Comparison of ENCODE assay signal across 9 mouse cellular contexts in genomic region chr10:76642628-76643434, GRCm38 (mm10). TPM values are rescaled to one million over a fixed set of nuclear protein-coding genes. Genes with fewer than 3 reads are reported as not detected.
A peak's percentile ranks its signal among the peaks of the same experiment; 100 is the strongest.
DNase-seq lines count a peak whose midpoint lies in the region; TF ChIP-seq lines count a peak whose summit lies in the region.
"Had no signal": no experiment of that assay in that cellular context is flagged by ENCODE, and none has a peak within 500 bp of the region (broad histone marks: within the 10 kb centered on the region; RNA-seq: fewer than 3 reads in every experiment).

No protein-coding gene starts in this region.

- peak; percentile 71 for DNase-seq in kidney, postnatal 10 days
- DNase-seq in kidney, postnatal 25 days: no peak
- peak; percentile 65 for DNase-seq in heart, postnatal 4 days
- peak; percentile 64 for DNase-seq in right cerebral cortex, postnatal 25 days
- no peak for DNase-seq in cerebellum, adult 11 months
- no peak for DNase-seq in cerebellum, adult 9-10 months
- no peak for DNase-seq in layer of hippocampus, adult 8-10 months (ENCODE audit: low spot score in 2 of 2)

- no peak overlapping the region for H3K4me3 ChIP-seq in embryonic fibroblast, embryonic 13.5 days (ENCODE audit: insufficient read depth, low read length)

- 0 out of 2 replicates have a peak, but pooled peaks cover 7% of the 10 kb centered on the region for H3K4me1 ChIP-seq in embryonic fibroblast, embryonic 13.5 days (ENCODE audit: control insufficient read depth, insufficient read depth, low read length)

- no peak for TF ChIP-seq CTCF in embryonic fibroblast, embryonic 13.5 days (IDR thresholded peaks at IDR 0.05; ENCODE audit: borderline replicate concordance, insufficient read depth, low read length)

- H3K27ac ChIP-seq in embryonic fibroblast, embryonic 13.5 days (ENCODE audit: insufficient read depth, low read length): peak overlapping the region; percentile 89

- no peak for TF ChIP-seq POLR2A in embryonic fibroblast, embryonic 13.5 days (IDR thresholded peaks at IDR 0.05; ENCODE audit: low read depth, low read length)

RNA-seq across cellular contexts. Expression of gene Col6a2, which starts 19.4 kb away (rescaled TPM):
- 476 and 628 TPM in 2 replicates for polyA plus RNA-seq in embryonic fibroblast, embryonic 13.5 days (2011; ENCODE audit: insufficient read length, low read depth, missing spikeins)
- 100 to 1,000 TPM; 201 to 217 TPM for total RNA-seq in heart, postnatal 4 days (2021)
- 1 to 10 TPM; 6.6 to 8.4 (median 7.7) TPM for total RNA-seq in layer of hippocampus, adult 8-10 months (2022)
- total RNA-seq: MEL had no signal

Comparison
In these comparisons a context has a peak if more than half of its experiments do, and no peak if none do; other contexts are left out.
1. DNase-seq: peak in kidney, postnatal 10 days (single experiment), heart, postnatal 4 days (single experiment) and right cerebral cortex, postnatal 25 days (single experiment); none in kidney, postnatal 25 days (0 of 2), cerebellum, adult 11 months (single experiment), cerebellum, adult 9-10 months (single experiment) and layer of hippocampus, adult 8-10 months (0 of 2).
2. RNA of gene Col6a2, which starts 19.4 kb away (total RNA-seq): 201 to 217 TPM in heart, postnatal 4 days; 6.6 to 8.4 TPM in layer of hippocampus, adult 8-10 months; every median in the first group is over 10 times any median in the second.